Mouse (Mus musculus): ENCODE results near the gene Sis. TPM values are rescaled to one million over a fixed set of nuclear protein-coding genes. Genes with fewer than 3 reads are reported as not detected.

The Sis gene
- not detected in 2 replicates for polyA plus RNA-seq (2015; fragmentation: Nextera tagmentation; extraction: Ambion mirVana)

GRCm38 (mm10) chr3:72967675-72968074, at the start of gene Sis:
Gene Sis (minus strand): TSS chr3:72967863.
- ATAC-seq (no peak), DNase-seq (ENCODE audit: low spot score) (no peak)
- Histone ChIP-seq H3K9me3 (ENCODE audit: low read length) (no peaks in the 10 kb centered on the region), H3K27ac (ENCODE audit: low read length) (no peak within 1 kb of the TSS), H3K4me3 (ENCODE audit: low read depth, low read length) (no peak within 1 kb of the TSS), H3K36me3 (ENCODE audit: insufficient read depth, low read length) (no peaks in the 10 kb centered on the region), H3K9ac (replicated peaks; ENCODE audit: low read depth) (no peak within 1 kb of the TSS), H3K4me1 (ENCODE audit: insufficient read depth, low read depth, low read length) (no peaks in the 10 kb centered on the region), H3K4me2 (replicated peaks; ENCODE audit: low read depth, low read length) (no peak within 1 kb of the TSS), H3K27me3 (replicated peaks; ENCODE audit: insufficient read depth, low read length) (no peaks in the 10 kb centered on the region)
- no peak for TF ChIP-seq CTCF (IDR thresholded peaks at IDR 0.05)
- TF ChIP-seq EP300 (IDR thresholded peaks at IDR 0.05), result no peak

GRCm38 (mm10) chr3:73006045-73006444, 38.4 kb upstream of the Sis start:
- Histone ChIP-seq H3K4me1 (ENCODE audit: insufficient read depth, low read depth, low read length) (no peaks in the 10 kb centered on the region), H3K27ac (ENCODE audit: low read length) (no peak overlapping the region), H3K9me3 (ENCODE audit: low read length) (no peaks in the 10 kb centered on the region), H3K27me3 (replicated peaks; ENCODE audit: insufficient read depth, low read length) (no peaks in the 10 kb centered on the region), H3K4me2 (replicated peaks; ENCODE audit: low read depth, low read length) (no peak overlapping the region), H3K9ac (replicated peaks; ENCODE audit: low read depth) (no peak overlapping the region), H3K4me3 (ENCODE audit: low read depth, low read length) (no peak overlapping the region), H3K36me3 (ENCODE audit: insufficient read depth, low read length) (no peaks in the 10 kb centered on the region)
- no peak for TF ChIP-seq EP300 (IDR thresholded peaks at IDR 0.05)
- TF ChIP-seq CTCF (IDR thresholded peaks at IDR 0.05), result no peak
- DNase-seq (ENCODE audit: low spot score) (no peak), ATAC-seq (no peak)
- WGBS, result 22% methylated on average over 2 of the region's 6 CpGs

DNA sequence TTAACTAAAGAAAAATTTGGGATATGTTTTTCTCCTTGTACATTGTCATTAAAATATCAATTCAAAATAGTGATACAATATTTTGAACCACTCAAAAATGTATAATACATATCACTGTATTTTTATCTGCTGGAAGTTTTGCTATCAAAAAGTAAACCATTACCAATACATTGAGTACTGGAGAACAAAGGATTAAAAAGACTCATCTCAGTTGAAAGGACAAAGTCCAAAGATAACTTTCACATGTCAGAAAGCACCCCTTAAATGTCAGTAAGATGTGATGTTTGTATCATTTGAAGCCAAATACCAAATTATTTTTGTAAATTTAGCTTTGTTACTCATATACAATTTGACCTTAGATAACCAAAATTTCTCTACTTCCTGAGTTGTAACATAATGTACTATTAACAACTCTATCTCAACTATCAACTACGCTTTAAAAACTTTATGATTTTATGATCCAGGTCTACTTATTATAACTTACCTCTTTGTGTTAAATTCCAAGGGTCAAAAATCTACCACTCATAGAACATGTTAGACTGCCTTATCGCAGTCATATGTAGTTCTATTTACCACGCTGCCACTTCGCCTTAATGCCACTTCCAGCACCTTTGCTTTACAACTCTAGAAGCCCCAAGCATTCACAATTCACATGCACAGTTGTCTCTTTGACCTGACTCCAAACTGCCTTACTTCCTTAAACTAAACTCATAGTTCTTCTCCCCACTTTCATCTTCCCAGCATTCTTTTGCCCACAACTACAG, 35.5 kb upstream of the Sis start:
- H3K4me1 ChIP-seq (ENCODE audit: insufficient read depth, low read depth, low read length), result no peaks in the 10 kb centered on the region
- H3K4me2 ChIP-seq (replicated peaks; ENCODE audit: low read depth, low read length), result no peak overlapping the region
- WGBS, result 88% methylated on average over 4 of the region's 4 CpGs
- H3K36me3 ChIP-seq (ENCODE audit: insufficient read depth, low read length), result no peaks in the 10 kb centered on the region
- no peaks in the 10 kb centered on the region for H3K27me3 ChIP-seq (replicated peaks; ENCODE audit: insufficient read depth, low read length)
- no peak overlapping the region for H3K27ac ChIP-seq (ENCODE audit: low read length)
- no peak overlapping the region for H3K4me3 ChIP-seq (ENCODE audit: low read depth, low read length)
- H3K9me3 ChIP-seq (ENCODE audit: low read length), result no peaks in the 10 kb centered on the region
- no peak for DNase-seq (ENCODE audit: low spot score)
- ATAC-seq, result no peak
- TF ChIP-seq CTCF (IDR thresholded peaks at IDR 0.05) (no peak), EP300 (IDR thresholded peaks at IDR 0.05) (no peak)
- H3K9ac ChIP-seq (replicated peaks; ENCODE audit: low read depth), result no peak overlapping the region

DNA sequence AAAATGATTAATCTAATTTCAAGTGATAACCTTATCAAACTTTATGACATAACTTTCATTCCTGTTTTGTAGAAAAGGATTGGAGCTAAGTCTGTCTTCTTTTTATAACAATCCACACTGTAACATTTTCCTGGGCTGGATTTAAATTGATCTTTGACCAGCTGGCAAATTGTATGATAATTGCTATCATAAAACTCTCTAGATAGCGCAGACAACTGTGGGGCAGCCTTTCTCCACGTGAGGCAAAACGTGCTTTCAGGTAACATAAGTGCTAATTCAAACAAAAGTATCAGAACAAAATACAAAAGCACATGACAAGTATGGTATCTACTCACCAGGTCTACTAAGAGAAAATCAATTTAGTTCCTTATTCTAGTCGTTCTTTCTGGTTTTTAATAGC, 29.9 kb upstream of the Sis start:
- H3K4me2 ChIP-seq (replicated peaks; ENCODE audit: low read depth, low read length), result no peak overlapping the region
- H3K4me3 ChIP-seq (ENCODE audit: low read depth, low read length), result no peak overlapping the region
- H3K36me3 ChIP-seq (ENCODE audit: insufficient read depth, low read length), result no peaks in the 10 kb centered on the region
- ATAC-seq (no peak), DNase-seq (ENCODE audit: low spot score) (no peak)
- no peak overlapping the region for H3K27ac ChIP-seq (ENCODE audit: low read length)
- H3K4me1 ChIP-seq (ENCODE audit: insufficient read depth, low read depth, low read length), result no peaks in the 10 kb centered on the region
- H3K9ac ChIP-seq (replicated peaks; ENCODE audit: low read depth), result no peak overlapping the region
- WGBS, result 62% methylated on average over 4 of the region's 4 CpGs
- H3K9me3 ChIP-seq (ENCODE audit: low read length), result no peaks in the 10 kb centered on the region
- no peaks in the 10 kb centered on the region for H3K27me3 ChIP-seq (replicated peaks; ENCODE audit: insufficient read depth, low read length)
- no peak for TF ChIP-seq EP300 (IDR thresholded peaks at IDR 0.05)
- TF ChIP-seq CTCF (IDR thresholded peaks at IDR 0.05), result no peak

- no peaks in the 10 kb centered on the region for H3K36me3 ChIP-seq (ENCODE audit: insufficient read depth, low read length)
- no peak overlapping the region for H3K9ac ChIP-seq (replicated peaks; ENCODE audit: low read depth)
- TF ChIP-seq EP300 (IDR thresholded peaks at IDR 0.05) (no peak), CTCF (IDR thresholded peaks at IDR 0.05) (no peak)
- no peak overlapping the region for H3K4me3 ChIP-seq (ENCODE audit: low read depth, low read length)
- no peaks in the 10 kb centered on the region for H3K9me3 ChIP-seq (ENCODE audit: low read length)
- DNase-seq (ENCODE audit: low spot score), result no peak
- H3K27ac ChIP-seq (ENCODE audit: low read length), result no peak overlapping the region
- H3K27me3 ChIP-seq (replicated peaks; ENCODE audit: insufficient read depth, low read length), result no peaks in the 10 kb centered on the region
- no peaks in the 10 kb centered on the region for H3K4me1 ChIP-seq (ENCODE audit: insufficient read depth, low read depth, low read length)
- 59% methylated on average over 2 of the region's 2 CpGs for WGBS
- no peak for ATAC-seq
- no peak overlapping the region for H3K4me2 ChIP-seq (replicated peaks; ENCODE audit: low read depth, low read length)
Measured at GRCm38 (mm10) chr3:72990992-72991391, 23.3 kb upstream of the Sis start.

GRCm38 (mm10) chr3:72976602-72977001, 8.9 kb upstream of the Sis start:
- H3K27ac ChIP-seq (ENCODE audit: low read length), result no peak overlapping the region
- 35% methylated on average over 3 of the region's 3 CpGs for WGBS
- DNase-seq (ENCODE audit: low spot score) (no peak), ATAC-seq (no peak)
- no peak for TF ChIP-seq CTCF (IDR thresholded peaks at IDR 0.05)
- no peak for TF ChIP-seq EP300 (IDR thresholded peaks at IDR 0.05)
- H3K9me3 ChIP-seq (ENCODE audit: low read length), result no peaks in the 10 kb centered on the region
- H3K36me3 ChIP-seq (ENCODE audit: insufficient read depth, low read length), result no peaks in the 10 kb centered on the region
- H3K27me3 ChIP-seq (replicated peaks; ENCODE audit: insufficient read depth, low read length), result no peaks in the 10 kb centered on the region
- no peak overlapping the region for H3K9ac ChIP-seq (replicated peaks; ENCODE audit: low read depth)
- no peak overlapping the region for H3K4me2 ChIP-seq (replicated peaks; ENCODE audit: low read depth, low read length)
- H3K4me1 ChIP-seq (ENCODE audit: insufficient read depth, low read depth, low read length), result no peaks in the 10 kb centered on the region
- H3K4me3 ChIP-seq (ENCODE audit: low read depth, low read length), result no peak overlapping the region

Measured in lung, postnatal 0 days (tissue).